Mouse (Mus musculus): ENCODE data around the gene Ccdc134. TPM values are rescaled to one million over a fixed set of nuclear protein-coding genes. Genes with fewer than 3 reads are reported as not detected.

The Ccdc134 gene
- polyA plus RNA-seq, 1 experiment, result 23.1 TPM

Other genes starting within 250 kb of the Ccdc134 start
- gene Polr3h, start 201.7 kb upstream of the Ccdc134 start, polyA plus RNA-seq (2012; rRNA removed), result 48.7 and 59.8 TPM in 2 replicates
- 228 and 277 TPM in 2 replicates for gene Csdc2, start 191.2 kb upstream of the Ccdc134 start, polyA plus RNA-seq (2012; rRNA removed)
- 283 and 289 TPM in 2 replicates for gene Pmm1, start 167.0 kb upstream of the Ccdc134 start, polyA plus RNA-seq (2012; rRNA removed)
- gene 1700029P11Rik, start 147.4 kb upstream of the Ccdc134 start, polyA plus RNA-seq (2012; rRNA removed), result not detected in 2 replicates
- 23.3 and 27.2 TPM in 2 replicates for gene Xrcc6, start 140.1 kb upstream of the Ccdc134 start, polyA plus RNA-seq (2012; rRNA removed)
- gene Desi1, start 94.1 kb upstream of the Ccdc134 start, polyA plus RNA-seq (2012; rRNA removed), result 112 and 120 TPM in 2 replicates
- 132 and 144 TPM in 2 replicates for gene Snu13, start 80.3 kb upstream of the Ccdc134 start, polyA plus RNA-seq (2012; rRNA removed)
- not detected in 2 replicates for gene 4930407I10Rik, start 68.8 kb upstream of the Ccdc134 start, polyA plus RNA-seq (2012; rRNA removed)
- 3.8 and 4.1 TPM in 2 replicates for gene Mei1, start 57.9 kb upstream of the Ccdc134 start, polyA plus RNA-seq (2012; rRNA removed)
- gene Srebf2, start 19.3 kb downstream of the Ccdc134 start, polyA plus RNA-seq (2012; rRNA removed), result 142 and 155 TPM in 2 replicates
- 57.1 and 79.6 TPM in 2 replicates for gene Shisa8, start 84.9 kb downstream of the Ccdc134 start, polyA plus RNA-seq (2012; rRNA removed)
- gene Tnfrsf13c, start 96.4 kb downstream of the Ccdc134 start, polyA plus RNA-seq (2012; rRNA removed), result 1.4 and 2.6 TPM in 2 replicates
- 6.4 and 9.1 TPM in 2 replicates for gene Cenpm, start 116.8 kb downstream of the Ccdc134 start, polyA plus RNA-seq (2012; rRNA removed)
- 176 and 182 TPM in 2 replicates for gene 1500009C09Rik, start 124.5 kb downstream of the Ccdc134 start, polyA plus RNA-seq (2012; rRNA removed)
- 344 and 374 TPM in 2 replicates for gene Sept3, start 147.0 kb downstream of the Ccdc134 start, polyA plus RNA-seq (2012; rRNA removed)
- not detected in 2 replicates for gene Wbp2nl, start 171.0 kb downstream of the Ccdc134 start, polyA plus RNA-seq (2012; rRNA removed)
- gene Naga, start 211.0 kb downstream of the Ccdc134 start, polyA plus RNA-seq (2012; rRNA removed), result 53.4 and 58.3 TPM in 2 replicates
- gene Pheta2, start 211.0 kb downstream of the Ccdc134 start, polyA plus RNA-seq (2012; rRNA removed), result 0.48 and 0.70 TPM in 2 replicates
- gene Smdt1, start 211.0 kb downstream of the Ccdc134 start, polyA plus RNA-seq (2012; rRNA removed), result 288 and 325 TPM in 2 replicates
- 498 and 573 TPM in 2 replicates for gene Ndufa6, start 226.4 kb downstream of the Ccdc134 start, polyA plus RNA-seq (2012; rRNA removed)